Mouse (Mus musculus) heart, adult 2 months (tissue): ENCODE data around the gene Flywch2. TPM values are rescaled to one million over a fixed set of nuclear protein-coding genes. Genes with fewer than 3 reads are reported as not detected.

Experiments
- DNase-seq, 2 experiments: peaks; one replicate each; pipeline ENCODE4 v3.0.0; 2021
- H3K27ac ChIP-seq: fragments of 200-600 bp; 2 replicates; pipeline ENCODE4 v1.8.1; 2022
- H3K27me3 ChIP-seq: fragments of 200-500 bp; 2 replicates; pipeline ENCODE4 v1.6.1; 2012; ENCODE audit warnings: mild to moderate bottlenecking, low read length, inconsistent platforms, mixed read lengths; ENCODE audit not compliant: control insufficient read depth, insufficient read depth
- H3K36me3 ChIP-seq: fragments of 200-500 bp; 2 replicates; pipeline ENCODE4 v1.6.1; 2012; ENCODE audit warnings: low read length, inconsistent platforms; ENCODE audit not compliant: control insufficient read depth, insufficient read depth
- H3K4me1 ChIP-seq: fragments of 200-500 bp; 2 replicates; pipeline ENCODE4 v1.6.1; 2011; ENCODE audit warnings: low read length; ENCODE audit not compliant: control insufficient read depth, insufficient read depth
- H3K4me3 ChIP-seq: fragments of 200-600 bp; 2 replicates; pipeline ENCODE4 v1.8.1; 2022
- H3K79me2 ChIP-seq: fragments of 200-500 bp; replicated peaks from 2 replicates; pipeline ENCODE4 v1.6.1; 2012; ENCODE audit warnings: mild to moderate bottlenecking, inconsistent platforms, low read length, moderate library complexity, mixed read lengths; ENCODE audit not compliant: control insufficient read depth, insufficient read depth
- H3K9ac ChIP-seq: fragments of 200-500 bp; 2 replicates; pipeline ENCODE4 v1.6.1; 2012; ENCODE audit warnings: low read depth, mild to moderate bottlenecking, control low read depth, inconsistent platforms, low read length, mixed read lengths
- CTCF ChIP-seq: fragments of 200-600 bp; IDR thresholded peaks from 2 replicates; pipeline ENCODE4 v1.8.1; 2022; ENCODE audit warnings: antibody characterized with exemption, mild to moderate bottlenecking, moderate library complexity
- EP300 ChIP-seq: fragments of 200-500 bp; IDR thresholded peaks from 2 replicates; pipeline ENCODE4 v1.6.1; 2011; ENCODE audit warnings: low read depth, low read length, control low read depth; ENCODE audit not compliant: insufficient read depth
- POLR2A ChIP-seq: fragments of 200-500 bp; IDR thresholded peaks from 2 replicates; pipeline ENCODE4 v1.6.1; 2011; ENCODE audit warnings: mild to moderate bottlenecking, low read depth, low read length, control low read depth; ENCODE audit not compliant: insufficient read depth
- WGBS: fragments of 180-500 bp; shearing (Covaris S2); methylation state at CpG from one replicate; pipeline ENCODE4 v1.1.7; 2018; 5-methylcytosine and 5-hydroxymethylcytosine counted together
- intact Hi-C: fragments of 180-260 bp; cut with DNase I; formaldehyde crosslinking; loops from one replicate; pipeline ENCODE4 v1.15.1; 2025
- polyA plus RNA-seq: library from polyadenylated mRNA; depleted of rRNA; stranded (reverse); fragments of >200 nt; gene quantifications from 2 replicates; pipeline ENCODE4 v1.2.3, GENCODE M21; 2012
- total RNA-seq, 2 experiments: library from RNA; stranded (reverse); gene quantifications; 2 replicates each; pipeline ENCODE4 v1.2.3; 2021

The Flywch2 gene
- total and polyA plus RNA-seq, 3 experiments, result 0.27 to 1.5 (median 0.50) TPM

DNA sequence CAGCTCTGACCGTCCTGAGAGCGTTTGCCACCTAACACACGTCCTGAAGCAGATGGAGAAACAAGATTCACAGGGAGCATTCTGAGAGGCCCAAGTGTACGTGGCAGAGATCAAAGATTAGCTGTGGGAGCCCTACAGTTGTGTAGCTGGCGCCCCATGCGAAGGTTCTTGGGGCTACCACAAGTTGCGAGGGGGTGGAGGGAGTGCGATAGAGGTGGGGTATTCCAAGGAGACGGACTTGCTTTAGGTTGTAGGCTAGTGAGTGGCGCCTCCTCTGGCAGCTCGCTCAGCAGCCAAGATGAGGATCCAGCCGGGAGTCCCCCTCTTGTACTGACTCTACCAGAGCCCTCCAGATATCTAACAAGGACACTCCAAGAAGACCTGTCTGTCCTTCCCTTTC lies 39.6 kb downstream of the Flywch2 start:
- TF ChIP-seq EP300 (no peak), CTCF (peak; percentile 32), POLR2A (no peak)
- DNase-seq, result no peak
- Histone ChIP-seq H3K4me1 (peaks cover 4% of the 10 kb centered on the region; the same call in 1 of the 2 replicates), H3K27me3 (peaks cover 13% of the 10 kb centered on the region), H3K27ac (no peak overlapping the region), H3K36me3 (no peaks in the 10 kb centered on the region), H3K4me3 (no peak overlapping the region), H3K79me2 (no peaks in the 10 kb centered on the region), H3K9ac (no peak overlapping the region)
- 17% methylated on average over 12 of the region's 12 CpGs for WGBS
- intact Hi-C loops, result loop anchor here (5.0 kb wide), 1 partner anchor 41 kb away; the partner anchor contains the start of gene Flywch2

DNA sequence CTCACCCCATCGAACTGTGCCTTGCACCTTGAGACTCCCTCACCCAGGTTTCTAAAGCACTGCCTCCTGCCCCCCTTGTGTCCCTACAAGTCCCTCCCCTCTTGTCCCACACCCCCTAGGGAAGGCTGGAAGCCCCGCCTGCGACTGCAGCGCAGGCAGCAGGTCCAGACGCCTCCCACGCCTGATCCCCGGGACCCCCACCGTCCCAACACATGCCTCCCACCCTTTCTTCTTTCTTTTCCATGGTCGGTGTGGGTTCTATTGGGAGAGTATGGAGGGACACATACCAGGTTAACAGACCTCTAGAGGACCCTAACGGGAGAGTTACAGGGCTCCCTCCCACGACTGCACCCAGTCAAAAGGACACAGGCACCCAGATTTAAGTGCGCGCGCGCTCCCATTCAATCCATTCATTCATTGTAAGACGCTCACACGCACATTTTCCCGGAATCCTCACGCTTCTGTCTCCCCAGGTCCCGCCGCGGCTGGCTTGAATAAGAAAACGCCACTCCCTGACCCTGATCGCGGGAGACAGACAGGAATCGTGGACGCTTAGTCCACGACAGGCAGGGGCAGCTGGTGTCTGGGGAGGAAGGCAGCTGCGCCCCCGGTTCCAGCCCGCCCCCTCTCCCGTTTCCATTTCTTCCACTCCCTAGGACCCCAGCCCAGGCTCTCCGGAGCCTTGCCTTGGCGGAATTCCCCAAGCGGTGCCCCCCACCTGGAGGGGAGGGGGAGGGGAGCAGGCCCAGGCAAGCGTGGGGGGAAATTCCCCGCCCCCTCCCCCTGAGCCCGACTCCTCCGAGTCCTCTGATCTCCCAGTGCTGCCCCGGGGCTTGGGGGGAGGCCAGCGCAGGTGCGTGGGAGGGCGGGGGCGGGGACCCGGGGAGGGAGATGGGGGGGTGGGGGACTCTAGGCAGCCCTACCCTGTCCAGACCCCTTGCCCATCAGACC lies 40.3 kb downstream of the Flywch2 start, which contains the start of gene Kremen2:
Gene Kremen2, minus strand, starts transcription at position 533 of the 951 bp plus-strand sequence.
- Histone ChIP-seq H3K4me1 (peaks cover 5% of the 10 kb centered on the region; the same call in 1 of the 2 replicates), H3K27ac (no peak within 1 kb of the TSS), H3K4me3 (no peak within 1 kb of the TSS; the same call in 1 of the 2 replicates), H3K79me2 (no peaks in the 10 kb centered on the region), H3K36me3 (no peaks in the 10 kb centered on the region), H3K27me3 (peaks cover 13% of the 10 kb centered on the region), H3K9ac (no peak within 1 kb of the TSS)
- no peak for TF ChIP-seq POLR2A
- TF ChIP-seq CTCF, result no peak
- TF ChIP-seq EP300, result no peak
- no peak for DNase-seq
- intact Hi-C loops, result loop anchor here (5.0 kb wide), 1 partner anchor 42 kb away; the partner anchor contains the start of gene Flywch2
- 1% methylated on average over 37 of the region's 45 CpGs for WGBS

DNA sequence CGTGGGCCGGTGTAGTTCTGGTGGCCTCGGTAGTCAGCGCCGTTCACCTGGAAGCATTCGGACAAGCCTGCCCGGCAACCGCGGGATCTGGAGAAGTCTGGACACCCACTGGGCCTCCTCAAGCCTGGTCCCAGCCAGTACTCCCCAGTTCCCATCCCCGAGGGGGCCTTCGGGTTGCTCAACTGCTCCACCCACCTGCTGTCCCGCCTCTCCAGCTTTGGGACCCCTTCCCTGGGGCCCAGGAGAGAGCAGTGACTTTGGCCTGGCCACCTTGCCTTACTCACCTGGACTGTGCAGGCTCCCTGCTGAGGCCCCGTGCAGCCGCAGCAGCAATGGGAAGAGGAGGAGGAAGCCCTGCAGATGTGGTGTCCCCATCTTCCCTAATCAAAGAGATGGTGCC lies 41.2 kb downstream of the Flywch2 start:
- intact Hi-C loops, result loop anchor here (5.0 kb wide), 1 partner anchor 43 kb away; the partner anchor contains the start of gene Flywch2
- 10% methylated on average over 14 of the region's 14 CpGs for WGBS
- Histone ChIP-seq H3K36me3 (no peaks in the 10 kb centered on the region), H3K9ac (no peak overlapping the region), H3K27me3 (peaks cover 13% of the 10 kb centered on the region), H3K79me2 (no peaks in the 10 kb centered on the region), H3K4me1 (peaks cover 5% of the 10 kb centered on the region; the same call in 1 of the 2 replicates), H3K4me3 (no peak overlapping the region), H3K27ac (no peak overlapping the region)
- no peak for DNase-seq
- no peak for TF ChIP-seq EP300
- TF ChIP-seq CTCF, result no peak
- TF ChIP-seq POLR2A, result no peak

DNA sequence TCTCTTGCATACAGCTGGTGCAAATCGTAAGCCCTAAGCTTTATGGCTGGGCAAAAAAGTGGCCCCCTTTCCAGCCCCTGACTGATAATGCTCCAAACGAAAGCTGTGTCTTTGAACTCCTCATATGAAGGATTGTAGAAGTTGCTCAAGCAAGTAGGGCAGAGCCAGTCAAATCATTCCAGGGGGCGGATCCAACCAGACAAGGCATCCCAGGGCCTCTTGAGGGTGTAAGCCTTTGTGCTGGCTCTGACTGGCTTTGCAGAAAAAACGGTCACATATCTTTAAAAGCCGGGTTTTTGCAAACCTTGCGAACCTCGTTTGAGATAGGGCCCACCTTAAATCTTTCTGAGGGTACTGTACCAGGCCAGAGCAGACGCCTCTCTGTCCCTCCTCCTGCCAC lies 41.8 kb downstream of the Flywch2 start:
- DNase-seq, result no peak
- Histone ChIP-seq H3K27ac (no peak overlapping the region), H3K36me3 (no peaks in the 10 kb centered on the region), H3K27me3 (peaks cover 13% of the 10 kb centered on the region), H3K9ac (no peak overlapping the region), H3K79me2 (no peaks in the 10 kb centered on the region), H3K4me1 (peaks cover 2% of the 10 kb centered on the region; the same call in 1 of the 2 replicates), H3K4me3 (no peak overlapping the region)
- no peak for TF ChIP-seq POLR2A
- TF ChIP-seq CTCF, result no peak
- no peak for TF ChIP-seq EP300
- intact Hi-C loops, result no loop called here
- 61% methylated on average over 8 of the region's 8 CpGs for WGBS

DNA sequence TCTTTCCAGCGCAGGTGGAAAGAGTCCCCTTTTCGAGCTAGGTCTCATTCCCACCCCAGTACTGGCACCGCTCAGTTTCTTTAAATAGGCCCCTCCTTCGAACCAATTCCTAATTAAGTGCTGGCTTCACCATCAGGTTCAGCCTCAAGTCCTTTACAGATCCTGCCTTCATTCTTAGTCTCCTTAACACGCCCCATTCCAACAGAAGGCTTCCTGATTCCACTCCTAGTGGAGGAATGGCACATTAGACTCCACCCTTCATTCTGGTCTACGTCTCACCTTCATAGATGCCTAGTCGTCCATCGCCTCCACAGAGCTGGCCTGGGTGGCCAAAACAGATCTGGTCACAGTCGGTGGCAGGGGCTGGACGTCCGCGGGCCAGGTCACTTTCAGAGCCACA lies 42.9 kb downstream of the Flywch2 start:
- no peak overlapping the region for H3K9ac ChIP-seq
- no peak for DNase-seq
- no peak overlapping the region for H3K27ac ChIP-seq
- H3K4me3 ChIP-seq, result no peak overlapping the region
- H3K36me3 ChIP-seq, result no peaks in the 10 kb centered on the region
- no peaks in the 10 kb centered on the region for H3K79me2 ChIP-seq
- intact Hi-C loops, result no loop called here
- peaks cover 5% of the 10 kb centered on the region for H3K4me1 ChIP-seq
- 72% methylated on average over 12 of the region's 12 CpGs for WGBS
- H3K27me3 ChIP-seq, result peaks cover 13% of the 10 kb centered on the region
- TF ChIP-seq EP300, result no peak
- no peak for TF ChIP-seq POLR2A
- TF ChIP-seq CTCF, result no peak
